Comparison of ENCODE assay signal across 8 mouse cellular contexts in the genomic region with DNA sequence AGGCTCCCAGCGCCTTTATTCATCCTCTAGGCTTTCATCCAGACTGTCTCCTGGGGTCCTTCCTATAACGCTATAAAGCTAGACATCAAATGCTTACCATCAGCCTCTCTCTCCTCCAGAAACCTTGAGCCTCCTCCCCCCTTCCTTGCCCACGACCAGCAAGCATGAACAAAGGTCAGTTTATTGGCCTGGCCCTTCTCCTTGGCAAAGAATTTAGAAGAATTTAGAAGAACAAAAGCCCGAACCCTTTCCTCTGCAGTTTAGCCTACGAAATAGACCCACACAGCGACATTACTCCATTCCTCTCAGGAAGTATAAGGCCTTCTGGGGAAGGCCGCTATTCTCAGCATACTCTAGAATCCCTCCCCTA. TPM values are rescaled to one million over a fixed set of nuclear protein-coding genes. Genes with fewer than 3 reads are reported as not detected.
DNase-seq lines count a peak whose midpoint lies in the region; ATAC-seq and TF ChIP-seq lines count a peak whose summit lies in the region.

No protein-coding gene starts in this region.

- peak overlapping the region; percentile 57; the same call in 1 of the 2 replicates for H3K4me3 ChIP-seq in liver, adult 2 months (ENCODE audit: insufficient read depth, low read depth, low read length)
- H3K4me3 ChIP-seq in embryonic facial prominence, embryonic 13.5 days: peak overlapping the region; percentile 38
- H3K4me3 ChIP-seq in intestine, embryonic 14.5 days (ENCODE audit: low read depth, low read length): no peak overlapping the region
- H3K4me3 ChIP-seq in myocyte: peak overlapping the region; percentile 15

- H3K9me3 ChIP-seq in embryonic facial prominence, embryonic 13.5 days: no peaks in the 10 kb centered on the region
- no peaks in the 10 kb centered on the region for H3K9me3 ChIP-seq in intestine, embryonic 14.5 days (ENCODE audit: control insufficient read depth, low read length)

- WGBS in liver, adult 2 months: 60% methylated on average over 7 of the region's 7 CpGs
- WGBS in embryonic facial prominence, embryonic 13.5 days: 40% methylated on average over 7 of the region's 7 CpGs
- WGBS in intestine, embryonic 14.5 days: 54% methylated on average over 7 of the region's 7 CpGs

- TF ChIP-seq CTCF in liver, adult 2 months (IDR thresholded peaks at IDR 0.05; ENCODE audit: low read depth, low read length): no peak

- peak; percentile 14 for DNase-seq in liver, adult 2 months (ENCODE audit: extremely low read depth, low read depth, low spot score)
- no peak for DNase-seq in liver
- no peak for DNase-seq in intestine, embryonic 14.5 days (ENCODE audit: low spot score)
- DNase-seq in adrenal gland, adult 18-20 months (ENCODE audit: low spot score in 2 of 2): no peak
- no peak for DNase-seq in layer of hippocampus, postnatal 14 days (ENCODE audit: low spot score in 2 of 2)
- DNase-seq in ovary, postnatal 10 days (ENCODE audit: low spot score): no peak

- no peak overlapping the region for H3ac ChIP-seq in myocyte (ENCODE audit: control insufficient read depth, insufficient read length)

- H3K4me2 ChIP-seq in embryonic facial prominence, embryonic 13.5 days: peak overlapping the region; percentile 63
- peak overlapping the region; percentile 58 for H3K4me2 ChIP-seq in intestine, embryonic 14.5 days (ENCODE audit: low read length)
- peak overlapping the region; percentile 79 for H3K4me2 ChIP-seq in myocyte (ENCODE audit: low read depth)

- peak overlapping the region; percentile 73 for H3K27ac ChIP-seq in liver, adult 2 months (replicated peaks; ENCODE audit: insufficient read depth, low read depth, low read length)
- peak overlapping the region; percentile 92 for H3K27ac ChIP-seq in embryonic facial prominence, embryonic 13.5 days
- H3K27ac ChIP-seq in intestine, embryonic 14.5 days (ENCODE audit: low read depth): peak overlapping the region; percentile 90

- H3K79me2 ChIP-seq in liver, adult 2 months (ENCODE audit: control insufficient read depth, insufficient read depth, low read length): no peaks in the 10 kb centered on the region
- H3K79me2 ChIP-seq in myocyte (ENCODE audit: control insufficient read depth, insufficient read depth): no peaks in the 10 kb centered on the region

- peaks cover 16% of the 10 kb centered on the region for H3K4me1 ChIP-seq in liver, adult 2 months (ENCODE audit: control insufficient read depth, insufficient read depth, low read length)
- peaks cover 48% of the 10 kb centered on the region for H3K4me1 ChIP-seq in embryonic facial prominence, embryonic 13.5 days
- H3K4me1 ChIP-seq in intestine, embryonic 14.5 days (replicated peaks; ENCODE audit: control insufficient read depth, insufficient read depth, low read length): peaks cover 17% of the 10 kb centered on the region

- ATAC-seq in embryonic facial prominence, embryonic 13.5 days (ENCODE audit: insufficient number of reproducible peaks, insufficient read depth, low FRiP score, low TSS enrichment, low read depth): no peak
- ATAC-seq in intestine, embryonic 14.5 days (replicated peaks; ENCODE audit: low FRiP score, low TSS enrichment, low read depth): no peak

- TF ChIP-seq POLR2A in liver, adult 2 months (IDR thresholded peaks at IDR 0.05; ENCODE audit: extremely low read depth, insufficient read depth, low read length): no peak
- TF ChIP-seq POLR2A in myocyte (IDR thresholded peaks at IDR 0.05; ENCODE audit: insufficient read length, low read depth): no peak

- no peaks in the 10 kb centered on the region for H3K36me3 ChIP-seq in liver, adult 2 months (ENCODE audit: control insufficient read depth, insufficient read depth, low read length)
- no peaks in the 10 kb centered on the region for H3K36me3 ChIP-seq in embryonic facial prominence, embryonic 13.5 days
- no peaks in the 10 kb centered on the region for H3K36me3 ChIP-seq in intestine, embryonic 14.5 days (ENCODE audit: control insufficient read depth, insufficient read depth, low read length)
- no peaks in the 10 kb centered on the region for H3K36me3 ChIP-seq in myocyte (ENCODE audit: control insufficient read depth, insufficient read depth)

- no peaks in the 10 kb centered on the region for H3K27me3 ChIP-seq in liver, adult 2 months (ENCODE audit: control insufficient read depth, insufficient read depth, low read length)
- no peaks in the 10 kb centered on the region for H3K27me3 ChIP-seq in embryonic facial prominence, embryonic 13.5 days
- no peaks in the 10 kb centered on the region for H3K27me3 ChIP-seq in intestine, embryonic 14.5 days (replicated peaks; ENCODE audit: control insufficient read depth, insufficient read depth, low read length)
- no peaks in the 10 kb centered on the region for H3K27me3 ChIP-seq in myocyte (ENCODE audit: control insufficient read depth, insufficient read depth, insufficient read length)

- H3K9ac ChIP-seq in liver, adult 2 months (ENCODE audit: low read depth, low read length): peak overlapping the region; percentile 63
- peak overlapping the region; percentile 72 for H3K9ac ChIP-seq in embryonic facial prominence, embryonic 13.5 days
- peak overlapping the region; percentile 55 for H3K9ac ChIP-seq in intestine, embryonic 14.5 days (ENCODE audit: low read length)

TF ChIP-seq in myocyte, 11 proteins besides CTCF, POLR2A, EP300 and RAD21:
- no peak for TF ChIP-seq MYOG (IDR thresholded peaks at IDR 0.05; ENCODE audit: control insufficient read depth in 1 of 3, insufficient read depth in 1 of 3, insufficient read length in 2 of 3, low read depth in 2 of 3)

RNA-seq across cellular contexts. Expression of a gene that starts 8.5 kb away (rescaled TPM):
- total RNA-seq in liver, adult 2 months (2014; rRNA removed): not detected in 2 replicates
- polyA plus RNA-seq in liver, adult 2 months (2012; rRNA removed): not detected in 2 replicates
- 0.31 TPM in 1 of 2 replicates, not detected in the other for polyA plus RNA-seq in embryonic facial prominence, embryonic 13.5 days (2015; fragmentation: Nextera tagmentation; extraction: Ambion mirVana)
- polyA plus RNA-seq in intestine, embryonic 14.5 days (2014; fragmentation: Nextera tagmentation; extraction: Ambion mirVana): 0.18 and 0.27 TPM in 2 replicates
- polyA plus RNA-seq in myocyte (2012; fragmentation: generic; extraction: Trizol): 1.1 TPM
- under 1 TPM; 0.26 to 0.27 TPM for total RNA-seq in adrenal gland, adult 18-20 months (2021)
- total RNA-seq in layer of hippocampus, postnatal 14 days (2021): under 1 TPM; 0.41 to 0.83 TPM

RNA-seq across cellular contexts. Expression of a gene that starts 31.1 kb away (rescaled TPM):
- 3.9 and 4.3 TPM in 2 replicates for total RNA-seq in liver, adult 2 months (2014; rRNA removed)
- polyA plus RNA-seq in liver, adult 2 months (2012; rRNA removed): 2.2 and 2.8 TPM in 2 replicates
- 58.2 and 64.3 TPM in 2 replicates for polyA plus RNA-seq in embryonic facial prominence, embryonic 13.5 days (2015; fragmentation: Nextera tagmentation; extraction: Ambion mirVana)
- polyA plus RNA-seq in intestine, embryonic 14.5 days (2014; fragmentation: Nextera tagmentation; extraction: Ambion mirVana): 36.7 and 37.9 TPM in 2 replicates
- 394 TPM for polyA plus RNA-seq in myocyte (2012; fragmentation: generic; extraction: Trizol)
- 10 to 100 TPM; 43.1 to 57.0 TPM for total RNA-seq in adrenal gland, adult 18-20 months (2021)
- 1 to 10 TPM; 3.0 to 3.6 TPM for total RNA-seq in layer of hippocampus, postnatal 14 days (2021)

Comparison
In these comparisons a context has a peak if more than half of its experiments do, and no peak if none do; other contexts are left out.
1. RNA of a gene that starts 31.1 kb away (polyA plus RNA-seq): 394 TPM in myocyte (single experiment), 58.2 to 64.3 TPM in embryonic facial prominence, embryonic 13.5 days and 36.7 to 37.9 TPM in intestine, embryonic 14.5 days; 2.2 to 2.8 TPM in liver, adult 2 months; every median in the first group is over 10 times any median in the second.
2. Peak in every context shown above with its lines, with median percentiles within 50 percentile points of each other: H3K27ac ChIP-seq, H3K9ac ChIP-seq and H3K4me2 ChIP-seq.